Mouse (Mus musculus): ENCODE results near the gene Gm45837.

- TF ChIP-seq POLR2A (IDR thresholded peaks at IDR 0.05; ENCODE audit: insufficient read length, low read depth) (no peak), TCF12 (IDR thresholded peaks at IDR 0.05; ENCODE audit: insufficient read depth, poor library complexity, severe bottlenecking) (no peak), MYOD1 (IDR thresholded peaks at IDR 0.05; ENCODE audit: control insufficient read depth in 1 of 3, insufficient read length in 2 of 3, low read depth in 2 of 3) (peak in 2 of 3 experiments; percentile 86 to 91), MYOG (IDR thresholded peaks at IDR 0.05; ENCODE audit: control insufficient read depth in 1 of 3, insufficient read depth in 1 of 3, insufficient read length in 2 of 3, low read depth in 2 of 3) (peak in 1 of 3 experiments; percentile 75), MAX (IDR thresholded peaks at IDR 0.05; ENCODE audit: low read depth) (no peak), E2F4 (IDR thresholded peaks at IDR 0.05; ENCODE audit: insufficient read depth) (no peak), USF1 (IDR thresholded peaks at IDR 0.05; ENCODE audit: low read depth) (no peak), POLR2AphosphoS2 (IDR thresholded peaks at IDR 0.05; ENCODE audit: insufficient read length, low read depth) (no peak)
Measured at GRCm38 (mm10) chr7:101459923-101460607, 49.4 kb downstream of the Gm45837 start.
